Mouse (Mus musculus) common myeloid progenitor, adult 5-6 weeks (primary cell): Measurements from ENCODE around the gene Mapk9. TPM values are rescaled to one million over a fixed set of nuclear protein-coding genes. Genes with fewer than 3 reads are reported as not detected.

ENCODE experiments used
- ATAC-seq: replicated peaks from 2 replicates; pipeline ENCODE4 v1.8.0; 2016; ENCODE audit warnings: low read depth, mild to moderate bottlenecking, moderate TSS enrichment, inconsistent platforms; ENCODE audit not compliant: poor library complexity, severe bottlenecking
- total RNA-seq: library from RNA; stranded (forward); fragments of 200-1000, 187-1606 nt; gene quantifications from 2 replicates; pipeline ENCODE4 v1.2.3, GENCODE M21; 2017

The Mapk9 gene
- total RNA-seq, 1 experiment from 2014 or later: 51.6 TPM

DNA sequence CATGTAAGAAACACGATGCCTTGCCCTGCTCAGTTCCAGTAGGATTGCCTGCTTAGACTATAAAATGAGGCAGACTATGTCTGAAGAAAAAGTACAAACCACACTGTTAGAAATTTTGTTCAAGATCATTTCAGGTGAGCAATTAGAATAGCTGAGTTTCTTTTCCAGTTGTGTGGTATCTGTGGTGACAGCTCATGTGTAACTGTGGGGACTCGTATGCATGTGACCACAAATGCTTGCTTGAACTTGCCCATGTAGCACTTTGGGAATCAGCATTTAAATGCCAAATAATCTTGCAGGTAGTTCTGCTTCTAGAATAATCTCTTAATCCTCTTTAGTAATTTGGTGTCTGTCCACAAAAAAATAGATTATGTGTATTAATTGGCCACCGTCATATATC lies 36.8 kb downstream of the Mapk9 start:
- ATAC-seq: no peak

DNA sequence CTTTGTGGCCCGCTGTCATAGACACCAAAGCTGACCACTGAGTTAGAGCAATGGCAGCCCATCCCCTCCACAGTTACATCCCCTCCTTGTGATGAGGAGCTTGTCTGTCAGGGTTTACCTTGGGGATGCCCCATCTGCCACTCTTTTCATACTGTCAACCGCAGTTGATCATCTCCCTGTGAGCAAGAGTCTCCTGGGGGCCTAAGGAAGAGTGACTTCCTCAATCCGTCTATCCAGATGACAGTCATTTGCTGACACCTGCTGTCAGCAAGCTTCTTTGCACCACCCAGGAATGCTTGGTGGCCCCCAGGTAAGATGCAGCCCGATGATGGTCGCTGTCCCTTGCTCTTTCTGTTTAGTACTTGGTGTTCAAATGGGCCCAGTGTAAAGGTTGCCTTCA lies 41.9 kb downstream of the Mapk9 start:
- ATAC-seq: no peak

DNA sequence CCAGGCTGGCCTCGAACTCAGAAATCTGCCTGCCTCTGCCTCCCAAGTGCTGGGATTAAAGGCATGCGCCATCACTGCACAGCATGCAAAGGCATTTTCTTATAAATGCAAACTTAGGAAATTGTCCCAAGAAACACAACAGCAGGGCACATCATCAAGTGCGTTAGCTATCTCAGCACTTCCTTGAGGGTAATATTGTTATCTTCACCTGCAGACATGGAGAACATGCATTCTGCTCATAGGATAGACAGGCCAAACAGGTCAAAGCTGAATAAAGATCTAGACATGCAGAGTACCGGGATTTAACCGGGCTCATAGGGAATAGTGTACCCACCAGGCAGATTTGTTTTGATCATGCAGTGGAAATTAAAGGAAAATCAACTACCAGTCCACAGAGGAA lies 45.4 kb downstream of the Mapk9 start:
- no peak for ATAC-seq

DNA sequence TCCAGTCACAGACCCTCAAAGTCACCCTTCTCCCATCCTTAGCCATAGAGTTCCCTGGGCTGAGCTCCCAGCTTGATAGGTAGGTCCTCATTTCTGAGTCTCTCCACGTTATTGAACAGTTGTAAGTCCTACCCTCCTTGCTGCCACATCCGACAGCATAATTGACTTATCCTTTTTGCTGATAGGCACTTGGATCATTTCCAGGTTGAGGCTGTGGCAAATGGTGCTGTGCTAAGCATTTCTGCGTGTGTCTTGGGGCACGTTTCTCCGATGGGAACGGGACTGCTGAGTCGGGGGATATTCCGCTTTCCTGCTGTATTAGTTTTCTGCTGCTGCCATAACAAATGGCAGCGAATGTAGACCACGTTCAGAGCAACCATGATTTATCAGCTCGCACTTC lies 47.3 kb downstream of the Mapk9 start:
- no peak for ATAC-seq

DNA sequence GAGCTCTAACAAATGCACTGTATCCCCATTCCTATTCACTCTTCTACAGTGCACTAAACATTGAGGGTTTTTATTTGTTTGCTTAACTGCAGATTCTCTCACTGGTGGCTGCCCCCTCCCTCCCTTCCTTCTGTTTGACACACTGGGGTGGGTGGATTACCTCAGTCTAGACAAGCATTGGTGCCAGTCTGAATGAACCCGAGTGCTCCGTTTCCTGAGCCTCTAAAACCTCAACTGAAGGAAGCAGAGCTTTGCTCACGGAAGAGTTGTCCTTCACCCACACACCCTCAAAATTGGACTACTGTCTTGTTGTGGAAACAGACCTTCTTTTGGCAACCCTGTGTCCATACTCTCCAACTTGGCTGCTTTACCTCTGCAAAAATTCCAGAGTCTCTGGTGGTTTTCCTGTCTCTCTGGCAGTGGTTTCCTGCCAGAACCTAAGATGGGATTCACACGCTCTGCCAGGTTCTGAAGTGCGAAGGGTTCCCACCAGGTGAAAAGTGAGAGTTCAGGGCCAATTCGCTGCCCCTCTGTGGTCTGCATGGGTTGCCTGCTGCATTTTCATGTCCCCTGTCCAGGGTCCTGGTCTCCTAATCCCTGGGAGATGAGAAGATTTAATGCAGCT lies 49.5 kb downstream of the Mapk9 start:
- no peak for ATAC-seq

DNA sequence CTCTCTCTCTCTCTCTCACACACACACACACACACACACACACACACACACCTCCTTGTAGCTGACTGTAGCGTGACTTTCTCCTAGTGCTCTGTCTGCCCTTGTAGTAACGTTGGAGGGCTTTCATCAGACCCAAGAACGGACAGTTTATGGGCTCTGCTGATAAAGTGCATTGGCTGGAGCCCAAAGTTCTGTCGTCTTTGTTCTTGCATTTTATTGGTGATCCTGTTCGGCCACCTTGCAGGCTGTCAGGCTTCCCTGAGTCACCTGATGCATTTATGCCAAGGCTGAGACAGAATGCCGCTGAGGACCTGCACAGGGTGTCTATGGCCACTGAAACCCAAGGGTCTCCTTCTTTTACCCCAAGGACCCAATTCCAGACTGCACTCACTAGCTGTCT lies 53.5 kb downstream of the Mapk9 start:
- peak; percentile 28; the same call in 1 of the 2 replicates for ATAC-seq

DNA sequence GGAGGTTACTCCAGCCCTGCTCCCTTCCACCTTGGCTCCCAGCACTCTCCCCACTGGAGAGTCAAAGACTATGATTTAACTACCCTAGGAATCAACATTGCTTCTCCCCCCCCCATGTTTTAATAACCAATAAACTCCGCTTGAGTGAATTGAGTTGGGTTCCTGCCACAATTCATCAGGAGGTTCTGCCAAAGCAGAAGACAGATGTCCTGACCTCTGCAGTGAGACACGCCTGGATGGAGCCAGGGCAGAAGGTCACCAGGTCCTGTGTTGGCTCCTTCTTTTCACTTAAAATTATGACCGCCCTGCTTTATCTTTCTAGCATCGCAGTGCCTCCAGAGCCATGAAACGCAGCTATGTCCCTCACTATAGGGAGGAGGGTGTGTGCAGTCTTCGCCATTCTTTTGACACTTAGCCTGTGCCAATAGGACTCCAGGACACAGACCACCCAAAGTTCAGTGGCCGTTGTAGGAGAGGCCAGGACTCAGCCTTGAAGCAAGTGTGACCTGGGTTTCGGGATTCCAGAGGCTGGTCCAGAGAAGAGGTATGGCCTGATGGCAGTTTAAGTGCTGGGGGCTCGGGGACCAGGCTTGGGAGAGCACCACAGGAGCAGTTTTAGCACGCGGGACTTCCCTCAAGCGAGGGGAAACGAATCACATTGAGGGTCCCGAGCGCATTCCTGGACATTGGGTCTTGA lies 54.6 kb downstream of the Mapk9 start:
- no peak for ATAC-seq

DNA sequence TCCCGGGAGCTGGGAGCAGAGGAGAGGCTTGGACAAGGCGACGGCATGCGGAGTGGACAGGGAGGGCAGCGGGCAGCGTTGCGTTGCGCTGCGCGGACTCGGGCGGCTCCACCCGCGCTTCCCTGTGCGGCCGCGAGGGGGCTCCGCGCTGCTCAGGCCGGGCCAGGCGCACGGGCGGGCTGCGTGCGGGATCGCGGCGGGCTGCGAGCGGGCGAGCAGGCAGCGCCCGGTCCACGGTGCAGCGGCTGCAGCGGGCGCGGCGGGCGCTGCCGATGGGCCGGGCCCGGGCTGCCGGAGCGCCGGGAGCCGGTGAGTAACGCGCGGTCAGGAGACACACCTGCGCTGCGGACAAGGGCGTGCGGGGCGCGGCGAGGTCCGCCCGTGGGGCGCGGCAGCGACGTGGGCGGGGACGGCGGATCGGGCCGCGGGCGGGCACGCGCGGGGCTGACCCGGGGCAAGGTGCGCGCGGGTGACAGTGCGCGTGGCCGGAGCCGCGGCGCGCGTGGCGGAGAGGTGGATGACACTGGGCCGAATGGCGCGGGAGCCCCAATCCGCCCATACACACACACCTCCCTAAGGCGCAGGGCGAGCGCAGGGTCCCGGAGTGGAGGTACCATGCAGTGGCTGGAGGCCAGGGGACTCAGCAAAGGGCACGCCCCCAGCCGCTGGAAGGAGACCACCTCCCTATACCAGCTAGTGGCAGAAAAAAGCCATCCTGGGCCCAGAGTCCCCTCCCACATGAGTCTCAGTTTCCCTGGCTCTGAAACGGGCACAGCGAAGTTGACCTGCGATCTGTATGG lies 55.3 kb downstream of the Mapk9 start, which contains the start of gene Rasgef1c:
Gene Rasgef1c (plus strand): TSS at position 177 of the 800 bp plus-strand sequence.
- ATAC-seq: peak; percentile 66

DNA sequence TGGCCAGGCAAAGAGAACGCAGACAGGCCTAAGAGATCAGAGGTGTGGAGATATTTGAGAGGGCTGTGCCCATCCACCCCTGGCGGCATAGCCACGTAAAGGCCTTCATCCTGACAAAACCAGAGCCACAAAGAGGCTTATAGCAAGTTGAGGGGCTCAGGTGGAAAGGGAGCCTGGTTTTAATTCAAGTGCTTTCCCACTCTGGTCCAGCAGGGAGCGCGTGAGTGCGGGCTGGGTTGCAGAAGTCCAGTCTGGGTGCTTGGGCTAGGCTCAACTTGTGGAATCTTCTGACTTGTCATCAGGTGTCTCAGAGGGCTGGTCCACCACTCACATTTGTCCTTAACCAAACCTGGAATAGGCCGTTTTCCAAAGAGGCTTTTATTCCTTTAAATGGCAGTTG lies 56.8 kb downstream of the Mapk9 start:
- peak; percentile 73 for ATAC-seq

DNA sequence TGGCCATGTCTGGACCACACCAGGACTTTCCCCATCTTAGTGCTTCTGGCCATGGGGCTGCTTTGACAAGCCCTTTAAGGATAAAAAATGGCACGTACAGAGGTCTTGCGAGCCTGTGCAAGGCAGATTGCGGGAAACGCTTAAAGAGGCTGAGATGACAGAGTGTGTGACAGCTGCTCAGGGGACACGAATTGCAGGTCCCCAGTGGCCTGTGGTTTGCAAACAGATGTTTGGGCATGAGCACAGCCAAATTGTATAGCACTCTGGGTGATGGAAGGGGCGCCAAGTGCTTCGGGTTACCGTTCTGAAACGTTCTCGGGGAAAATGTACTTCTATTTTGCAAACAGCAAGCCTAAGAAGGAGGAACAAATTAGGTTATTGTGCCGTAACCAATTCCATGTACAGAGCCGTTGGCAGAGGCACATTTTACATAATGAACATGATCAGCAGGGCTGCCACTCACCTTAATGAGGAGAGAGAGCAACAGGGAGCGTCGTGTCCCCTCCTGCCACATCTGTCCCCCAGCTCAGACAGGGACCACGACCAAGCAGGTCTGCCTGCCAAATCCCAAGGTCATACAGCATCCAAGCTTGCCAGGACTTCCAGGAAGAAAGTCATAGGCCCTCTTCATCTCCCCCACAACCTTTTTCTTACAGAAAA lies 72.1 kb downstream of the Mapk9 start:
- ATAC-seq: no peak

DNA sequence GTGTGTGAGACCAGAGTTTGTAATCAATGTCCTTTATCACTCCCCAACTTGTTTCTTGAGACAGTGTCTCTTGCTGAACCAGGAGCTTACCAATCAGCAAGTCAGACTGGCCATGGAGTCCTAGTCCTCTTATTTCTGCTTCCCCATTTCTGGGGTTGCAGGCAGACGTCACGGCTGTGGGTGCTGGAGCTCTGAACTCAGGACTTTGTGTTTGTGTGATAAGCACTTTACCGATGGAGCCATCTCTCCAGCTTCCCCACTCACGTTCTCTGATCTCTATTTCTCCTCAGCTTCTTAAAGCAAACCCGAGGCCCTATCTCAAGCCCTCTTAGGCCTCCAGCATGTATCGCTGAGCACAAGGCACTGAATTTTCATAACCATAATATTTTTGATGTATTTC lies 72.8 kb downstream of the Mapk9 start:
- 0 out of 2 replicates have a peak, but pooled peaks have one; percentile 25 for ATAC-seq

DNA sequence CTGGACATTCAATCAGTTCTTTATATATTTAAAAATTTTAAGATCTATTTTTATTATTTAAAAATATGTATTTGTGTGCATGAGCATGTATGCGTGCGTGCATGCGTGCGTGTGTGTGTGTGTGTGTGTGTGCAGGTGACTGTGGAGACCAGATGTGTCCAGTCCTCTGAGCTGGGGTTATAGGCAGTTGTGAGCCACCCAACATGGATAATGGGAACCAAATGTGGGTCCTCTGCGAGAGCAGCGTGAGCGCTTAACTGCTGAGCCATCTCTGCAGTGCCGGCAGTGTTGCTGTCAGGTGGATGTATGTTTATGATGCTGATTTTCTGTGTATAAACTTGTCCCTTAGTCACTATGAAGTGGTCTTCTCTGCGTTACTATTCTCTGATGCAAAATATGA lies 77.0 kb downstream of the Mapk9 start:
- no peak for ATAC-seq

DNA sequence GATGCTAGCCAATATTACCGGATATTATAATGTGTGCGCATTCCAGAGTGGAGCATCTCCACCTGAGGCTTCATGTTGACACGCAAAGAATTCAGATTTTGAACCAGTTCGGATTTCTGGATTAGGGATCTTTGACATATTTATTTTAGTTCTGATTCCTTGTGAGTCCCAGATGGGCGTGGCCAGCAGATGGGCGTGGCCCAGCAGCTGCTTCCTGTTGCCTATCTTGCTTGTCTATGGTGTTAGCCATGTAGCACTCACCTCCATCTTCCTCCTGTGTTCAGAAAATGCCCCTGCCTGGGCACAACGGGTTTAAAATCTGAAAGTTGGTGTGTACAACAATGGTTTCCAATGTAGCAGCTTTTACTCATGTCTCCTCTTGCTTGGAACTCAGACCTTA lies 79.6 kb downstream of the Mapk9 start:
- ATAC-seq: 0 out of 2 replicates have a peak, but pooled peaks have one; percentile 45

DNA sequence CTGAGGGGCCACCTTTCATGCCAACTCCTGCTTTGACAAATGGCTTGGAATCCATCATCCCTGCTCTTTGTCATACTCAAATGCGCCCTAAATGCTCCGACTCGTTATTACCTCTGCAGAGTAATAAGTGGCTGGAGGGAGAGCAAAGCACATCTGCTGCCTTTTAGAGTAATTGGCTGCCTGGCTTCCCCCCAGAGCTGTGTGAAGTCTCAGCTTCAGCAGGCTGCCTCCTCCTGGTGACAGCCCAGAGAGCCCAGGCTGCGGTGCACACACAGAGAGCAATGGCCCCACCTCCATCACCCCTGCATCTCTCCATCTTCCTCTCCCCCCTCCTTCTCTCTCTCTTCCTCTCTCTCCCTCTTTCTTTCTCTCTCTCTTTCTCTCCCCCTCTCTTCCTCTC lies 80.6 kb downstream of the Mapk9 start:
- no peak for ATAC-seq

DNA sequence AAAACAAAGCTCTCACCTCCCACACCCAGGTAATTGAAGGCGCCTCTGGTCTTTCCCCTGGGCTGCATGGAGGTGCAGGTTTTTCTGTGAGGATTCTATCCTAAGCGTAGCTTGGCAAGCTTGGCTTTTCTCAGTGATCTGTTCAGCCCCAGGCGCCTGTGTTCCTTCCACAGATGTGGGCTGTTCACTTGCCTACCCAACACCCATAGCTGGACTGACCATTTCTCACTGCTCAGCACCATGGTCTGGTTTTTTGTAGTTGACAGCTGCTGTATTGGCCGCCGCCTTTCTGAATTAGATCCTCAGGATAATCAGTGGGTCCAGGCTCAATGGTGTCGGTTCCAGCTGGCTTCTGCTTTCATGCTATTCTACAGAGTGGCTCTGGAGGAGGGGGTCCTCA lies 81.1 kb downstream of the Mapk9 start:
- no peak for ATAC-seq

DNA sequence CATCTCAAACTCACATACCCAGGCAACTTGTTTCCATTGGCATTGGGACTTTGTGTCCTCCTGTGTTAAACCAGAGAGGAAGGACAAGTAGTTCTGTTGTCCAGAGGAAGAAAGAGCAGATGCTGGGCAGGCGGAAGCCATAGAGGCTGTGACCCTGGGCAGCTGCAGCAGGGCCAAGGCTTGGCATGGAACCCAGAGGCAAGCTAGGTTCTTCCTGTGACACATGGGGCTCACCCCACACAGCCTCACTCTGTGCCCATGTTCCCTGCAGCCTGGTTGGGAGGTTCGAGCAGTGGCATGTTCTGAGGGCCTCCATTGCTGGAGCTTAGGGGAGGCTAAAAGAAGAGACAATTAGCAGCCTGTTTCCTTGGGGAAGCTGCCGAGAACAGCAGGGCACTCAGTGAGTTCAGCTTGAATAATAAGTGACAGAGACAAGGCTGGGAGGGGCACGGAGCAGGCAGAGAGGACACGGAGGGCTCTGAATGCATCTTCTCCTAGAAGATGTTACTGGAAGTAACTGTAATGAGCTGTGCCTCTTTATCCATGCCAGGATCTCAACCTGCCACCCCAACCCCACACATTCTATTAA lies 84.6 kb downstream of the Mapk9 start:
- ATAC-seq: no peak

DNA sequence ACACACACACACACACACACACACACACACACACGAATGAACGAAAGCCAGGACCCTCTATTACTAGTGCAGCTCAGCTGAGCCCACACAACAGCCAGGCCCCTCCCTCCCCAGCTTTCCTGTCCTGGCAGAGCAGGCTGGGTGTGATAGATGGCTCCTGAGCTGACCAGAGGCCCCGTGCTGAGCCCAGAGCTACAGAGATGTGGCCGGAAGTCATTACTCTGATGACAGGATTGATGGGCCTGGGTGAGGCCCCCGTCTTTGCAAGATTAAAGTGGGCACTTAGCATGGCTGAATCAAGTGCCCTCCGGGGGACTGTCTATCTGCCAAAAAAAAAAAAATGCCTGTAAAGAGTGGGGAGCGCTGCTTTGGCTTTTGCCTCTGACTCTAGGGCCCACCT lies 85.3 kb downstream of the Mapk9 start:
- peak; percentile 73 for ATAC-seq

DNA sequence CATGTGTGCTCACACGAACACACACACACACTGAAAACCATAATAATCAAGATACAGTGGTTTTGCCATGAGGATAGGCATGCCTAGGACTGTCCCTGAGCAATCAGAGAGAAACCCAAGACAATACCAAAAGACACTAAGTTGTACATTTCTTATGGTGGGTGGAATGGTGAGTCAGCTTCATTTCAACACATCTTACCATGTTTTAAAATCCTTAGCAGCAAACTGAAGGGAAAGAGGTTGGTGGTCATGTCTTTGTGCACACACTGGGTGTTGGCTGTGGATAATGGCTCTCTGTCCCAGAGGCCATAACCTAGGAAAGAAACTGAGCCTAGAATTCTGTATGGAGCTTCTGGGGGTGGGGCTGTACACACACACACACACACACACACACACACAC lies 87.3 kb downstream of the Mapk9 start:
- no peak for ATAC-seq

DNA sequence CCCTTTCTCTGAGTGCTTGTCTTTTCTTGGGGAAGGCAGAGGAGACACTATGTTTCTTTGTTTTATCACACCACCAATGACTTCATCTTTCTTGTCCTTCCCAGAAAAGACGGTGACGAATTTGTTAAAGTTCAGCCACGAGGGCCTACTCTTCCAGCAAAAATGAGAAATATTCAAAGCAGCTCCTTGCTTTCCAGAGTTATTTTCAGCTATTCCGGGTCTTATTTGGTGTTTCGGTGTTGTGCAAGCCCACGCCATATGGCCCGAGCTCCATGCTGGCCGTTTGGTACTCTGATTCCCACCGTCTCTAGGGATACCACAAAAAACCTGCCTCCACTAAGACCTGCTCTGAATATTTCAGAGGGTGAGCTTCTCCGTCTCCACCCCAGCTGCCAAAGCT lies 87.8 kb downstream of the Mapk9 start:
- no peak for ATAC-seq
